Mouse (Mus musculus): ENCODE measurements around the gene Fbxw8.

DNA sequence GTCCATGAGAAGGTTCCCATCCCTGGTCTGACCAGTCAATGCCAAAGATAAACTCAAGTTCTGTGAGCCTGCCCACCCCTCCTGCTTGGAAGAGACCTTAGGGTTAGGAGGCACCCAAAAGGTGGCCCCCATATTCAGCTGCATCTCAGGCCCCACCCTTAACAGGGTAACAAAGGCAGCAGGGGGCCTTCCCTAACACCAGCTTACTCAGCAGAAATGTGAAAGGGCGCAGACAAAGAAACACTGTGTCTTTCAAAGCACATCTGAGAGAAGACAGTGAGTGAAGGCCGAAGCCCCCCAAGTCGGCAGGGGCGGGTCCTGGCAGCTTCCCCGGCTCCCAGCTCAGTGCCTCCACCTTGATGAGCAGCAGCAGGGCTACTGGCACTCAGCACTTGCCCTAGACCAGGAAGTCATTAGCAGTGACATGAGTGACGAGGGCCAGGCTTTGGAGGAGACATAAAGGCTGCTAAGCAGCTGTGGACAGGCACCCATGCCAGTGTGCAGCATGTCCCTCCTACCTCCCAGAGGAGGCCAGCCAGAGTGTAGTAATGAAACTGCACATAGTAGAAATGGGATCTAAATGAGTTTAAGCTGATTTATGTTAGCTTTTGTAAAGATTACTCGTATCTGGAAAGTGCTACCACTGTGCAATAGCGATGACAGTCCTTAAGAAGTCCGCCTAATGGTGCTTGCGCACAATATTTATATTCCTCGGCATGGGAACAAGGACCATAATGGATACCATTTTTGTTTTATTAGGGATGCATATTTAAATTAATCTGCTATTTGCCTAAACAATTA is 56.0 kb downstream of the Fbxw8 start:
- TF ChIP-seq EP300 (IDR thresholded peaks at IDR 0.05; ENCODE audit: low read depth) (no peak), CTCF (IDR thresholded peaks at IDR 0.05; ENCODE audit: low read depth) (no peak)

Measured in liver, embryonic 14.5 days (tissue).